Mouse (Mus musculus) neural tube, embryonic 11.5 days (tissue): ENCODE data around the gene Prom2. TPM values are rescaled to one million over a fixed set of nuclear protein-coding genes. Genes with fewer than 3 reads are reported as not detected.

Experiments
- ATAC-seq: fragments of 200-750 bp; cut with Nextera tagmentation; 2 replicates; pipeline ENCODE4 v1.8.0; 2017; ENCODE audit warnings: moderate number of reproducible peaks, mild to moderate bottlenecking, moderate TSS enrichment, moderate library complexity; ENCODE audit not compliant: insufficient read depth, low FRiP score, low TSS enrichment
- DNase-seq: peaks from one replicate; pipeline ENCODE4 v3.0.0-alpha.2; 2015; ENCODE audit warnings: low spot score
- H3K27ac ChIP-seq: fragments of 300-500 bp; sonication (generic); 2 replicates; pipeline ENCODE4 v1.5.1; 2014; ENCODE audit warnings: low read depth, mild to moderate bottlenecking, low read length
- H3K27me3 ChIP-seq: fragments of 300-500 bp; sonication (generic); 2 replicates; pipeline ENCODE4 v1.6.1; 2014; ENCODE audit warnings: mild to moderate bottlenecking, low read length, mixed read lengths; ENCODE audit not compliant: control insufficient read depth, insufficient read depth
- H3K36me3 ChIP-seq: fragments of 300-500 bp; sonication (generic); 2 replicates; pipeline ENCODE4 v1.6.1; 2014; ENCODE audit warnings: mild to moderate bottlenecking, low read length, moderate library complexity, mixed read lengths; ENCODE audit not compliant: control insufficient read depth, insufficient read depth
- H3K4me1 ChIP-seq: fragments of 300-500 bp; sonication (generic); 2 replicates; pipeline ENCODE4 v1.6.1; 2014; ENCODE audit warnings: low read length, mixed read lengths; ENCODE audit not compliant: control insufficient read depth, insufficient read depth
- H3K4me2 ChIP-seq: fragments of 300-500 bp; sonication (generic); 2 replicates; pipeline ENCODE4 v1.6.1; 2014; ENCODE audit warnings: low read depth, mild to moderate bottlenecking, moderate library complexity
- H3K4me3 ChIP-seq: fragments of 300-500 bp; sonication (generic); 2 replicates; pipeline ENCODE4 v1.5.1; 2014; ENCODE audit warnings: low read depth, low read length
- H3K9ac ChIP-seq: fragments of 300-500 bp; sonication (generic); 2 replicates; pipeline ENCODE4 v1.6.1; 2014; ENCODE audit warnings: mild to moderate bottlenecking, low read length
- H3K9me3 ChIP-seq: fragments of 300-500 bp; sonication (generic); 2 replicates; pipeline ENCODE4 v1.6.1; 2016; ENCODE audit warnings: low read length; ENCODE audit not compliant: control insufficient read depth
- WGBS: fragments of 180-500 bp; shearing (Covaris S2); extraction: QIAGEN DNeasy Blood & Tissue Kit; methylation state at CpG from one replicate; pipeline ENCODE4 v1.1.7; 2014; 5-methylcytosine and 5-hydroxymethylcytosine counted together
- polyA plus RNA-seq: library from polyadenylated mRNA; unstranded; fragments of >200 nt; fragmentation: Nextera tagmentation; extraction: Ambion mirVana; gene quantifications from 2 replicates; pipeline ENCODE4 v1.2.1, GENCODE M21; 2014

Gene Prom2
- polyA plus RNA-seq, 1 experiment from 2014 or later = 0.89 TPM

- WGBS = 12% methylated on average over 9 of the region's 9 CpGs
Observed at GRCm38 (mm10) chr2:127532379-127532778, 8.9 kb downstream of the Prom2 start.

GRCm38 (mm10) chr2:127531592-127531991, 9.7 kb downstream of the Prom2 start:
- H3K4me1 ChIP-seq = no peaks in the 10 kb centered on the region
- H3K9ac ChIP-seq = no peak overlapping the region
- no peak overlapping the region for H3K4me2 ChIP-seq
- no peak overlapping the region for H3K27ac ChIP-seq
- WGBS = 86% methylated on average over 2 of the region's 2 CpGs
- no peaks in the 10 kb centered on the region for H3K9me3 ChIP-seq
- no peaks in the 10 kb centered on the region for H3K36me3 ChIP-seq
- H3K27me3 ChIP-seq = no peaks in the 10 kb centered on the region
- ATAC-seq (no peak), DNase-seq (no peak)
- H3K4me3 ChIP-seq = no peak overlapping the region

More at GRCm38 (mm10) chr2:127532379-127532778, 8.9 kb downstream of the Prom2 start:
- no peaks in the 10 kb centered on the region for H3K27me3 ChIP-seq
- H3K27ac ChIP-seq = no peak overlapping the region
- H3K4me2 ChIP-seq = no peak overlapping the region
- no peak overlapping the region for H3K9ac ChIP-seq
- H3K4me3 ChIP-seq = no peak overlapping the region
- H3K9me3 ChIP-seq = no peaks in the 10 kb centered on the region
- no peaks in the 10 kb centered on the region for H3K4me1 ChIP-seq
- ATAC-seq (no peak), DNase-seq (peak; percentile 60)
- no peaks in the 10 kb centered on the region for H3K36me3 ChIP-seq

GRCm38 (mm10) chr2:127530418-127530817, 10.8 kb downstream of the Prom2 start:
- no peak for ATAC-seq
- Histone ChIP-seq H3K36me3 (no peaks in the 10 kb centered on the region), H3K9me3 (no peaks in the 10 kb centered on the region), H3K27me3 (no peaks in the 10 kb centered on the region), H3K4me3 (no peak overlapping the region), H3K27ac (no peak overlapping the region), H3K4me2 (no peak overlapping the region), H3K9ac (no peak overlapping the region), H3K4me1 (no peaks in the 10 kb centered on the region)
- WGBS = 77% methylated on average over 3 of the region's 3 CpGs
- DNase-seq = no peak

- Histone ChIP-seq H3K36me3 (no peaks in the 10 kb centered on the region), H3K9ac (no peak overlapping the region), H3K27ac (no peak overlapping the region), H3K9me3 (no peaks in the 10 kb centered on the region), H3K4me3 (no peak overlapping the region), H3K4me1 (peaks cover 9% of the 10 kb centered on the region), H3K27me3 (no peaks in the 10 kb centered on the region), H3K4me2 (no peak overlapping the region)
- DNase-seq = no peak
- 80% methylated on average over 3 of the region's 3 CpGs for WGBS
- ATAC-seq = no peak
Observed at GRCm38 (mm10) chr2:127525004-127525775, 16.1 kb downstream of the Prom2 start.

GRCm38 (mm10) chr2:127523950-127524729, 17.1 kb downstream of the Prom2 start:
- H3K4me2 ChIP-seq = no peak overlapping the region
- H3K36me3 ChIP-seq = no peaks in the 10 kb centered on the region
- H3K4me1 ChIP-seq = peaks cover 9% of the 10 kb centered on the region
- ATAC-seq (no peak), DNase-seq (no peak)
- no peaks in the 10 kb centered on the region for H3K9me3 ChIP-seq
- no peak overlapping the region for H3K4me3 ChIP-seq
- WGBS = 66% methylated on average over 7 of the region's 7 CpGs
- H3K27ac ChIP-seq = no peak overlapping the region
- no peak overlapping the region for H3K9ac ChIP-seq
- no peaks in the 10 kb centered on the region for H3K27me3 ChIP-seq

GRCm38 (mm10) chr2:127522006-127522441, 19.2 kb downstream of the Prom2 start, which contains the start of gene Kcnip3:
Kcnip3 (minus strand) TSS chr2:127522094.
- DNase-seq (peak; percentile 46), ATAC-seq (peak; percentile 84)
- Histone ChIP-seq H3K4me1 (peaks cover 9% of the 10 kb centered on the region), H3K9ac (peak within 1 kb of the TSS; percentile 45; the same call in 1 of the 2 replicates), H3K9me3 (no peaks in the 10 kb centered on the region), H3K4me2 (peak within 1 kb of the TSS; percentile 57), H3K27me3 (no peaks in the 10 kb centered on the region), H3K4me3 (peak within 1 kb of the TSS; percentile 14), H3K27ac (no peak within 1 kb of the TSS), H3K36me3 (no peaks in the 10 kb centered on the region)
- 3% methylated on average over 10 of the region's 10 CpGs for WGBS

- no peaks in the 10 kb centered on the region for H3K36me3 ChIP-seq
- H3K27me3 ChIP-seq = no peaks in the 10 kb centered on the region
- no peaks in the 10 kb centered on the region for H3K9me3 ChIP-seq
- no peak overlapping the region for H3K27ac ChIP-seq
- WGBS = under 1% methylated on average over 18 of the region's 18 CpGs
- peak overlapping the region; percentile 45; the same call in 1 of the 2 replicates for H3K9ac ChIP-seq
- peak overlapping the region; percentile 57 for H3K4me2 ChIP-seq
- DNase-seq (peak; percentile 63), ATAC-seq (peak; percentile 71)
- H3K4me1 ChIP-seq = peaks cover 9% of the 10 kb centered on the region
- peak overlapping the region; percentile 14 for H3K4me3 ChIP-seq
Observed at GRCm38 (mm10) chr2:127521172-127522005, 19.9 kb downstream of the Prom2 start.

GRCm38 (mm10) chr2:127520123-127520522, 21.1 kb downstream of the Prom2 start:
- Histone ChIP-seq H3K9ac (no peak overlapping the region), H3K27ac (no peak overlapping the region), H3K4me2 (no peak overlapping the region), H3K9me3 (no peaks in the 10 kb centered on the region), H3K27me3 (no peaks in the 10 kb centered on the region), H3K4me1 (peaks cover 9% of the 10 kb centered on the region), H3K36me3 (no peaks in the 10 kb centered on the region), H3K4me3 (no peak overlapping the region)
- no peak for DNase-seq
- no peak for ATAC-seq
